ENCODE assay signal across 28 mouse cellular contexts in the genomic region with DNA sequence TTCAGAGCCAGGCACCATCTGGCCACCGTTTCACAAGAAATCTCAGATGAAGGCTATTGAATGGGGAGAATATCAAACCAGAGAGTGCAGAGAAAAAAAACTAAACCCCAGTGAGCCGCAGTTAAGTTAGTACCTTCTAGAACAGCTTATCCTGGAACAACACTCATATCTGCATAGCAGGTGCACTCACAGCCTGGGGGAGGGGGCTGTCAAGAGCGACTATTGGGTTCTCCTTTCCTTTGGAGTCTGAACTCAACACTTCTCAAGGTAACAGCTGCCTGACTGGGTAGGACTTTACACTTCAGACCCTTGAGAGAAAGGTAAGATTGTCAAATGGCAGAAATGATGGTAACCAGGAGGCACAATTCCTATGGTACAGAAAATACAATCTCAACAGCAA. TPM values are rescaled to one million over a fixed set of nuclear protein-coding genes. Genes with fewer than 3 reads are reported as not detected.
DNase-seq lines count a peak whose midpoint lies in the region; ATAC-seq and TF ChIP-seq lines count a peak whose summit lies in the region.
"Had no signal": no experiment of that assay in that cellular context is flagged by ENCODE, and none has a peak within 500 bp of the region (broad histone marks: within the 10 kb centered on the region; RNA-seq: fewer than 3 reads in every experiment).

No protein-coding gene starts in this region.

- TF ChIP-seq CTCF in lung, adult 2 months (IDR thresholded peaks at IDR 0.05; ENCODE audit: insufficient read depth, low read length): no peak

- no peaks in the 10 kb centered on the region for H3K27me3 ChIP-seq in midbrain, embryonic 14.5 days (ENCODE audit: control insufficient read depth, insufficient read depth, low read length)
- H3K27me3 ChIP-seq in heart, embryonic 12.5 days (replicated peaks): no peaks in the 10 kb centered on the region
- H3K27me3 ChIP-seq: CH12.LX; embryonic facial prominence, embryonic 12.5 days; embryonic facial prominence, embryonic 15.5 days; heart, embryonic 15.5 days; hindbrain, embryonic 13.5 days; Patski had no signal

- H3K27ac ChIP-seq in midbrain, embryonic 14.5 days (replicated peaks; ENCODE audit: low read depth, low read length): no peak overlapping the region
- H3K27ac ChIP-seq in heart, embryonic 12.5 days (ENCODE audit: poor library complexity, severe bottlenecking): no peak overlapping the region
- H3K27ac ChIP-seq: embryonic facial prominence, embryonic 12.5 days; embryonic facial prominence, embryonic 15.5 days; heart, embryonic 15.5 days; hindbrain, embryonic 10.5 days; hindbrain, embryonic 13.5 days had no signal

- no peak overlapping the region for H3K4me3 ChIP-seq in midbrain, embryonic 14.5 days (replicated peaks; ENCODE audit: low read depth, low read length)
- H3K4me3 ChIP-seq in lung, adult 2 months (replicated peaks; ENCODE audit: extremely low read depth, low read depth, low read length): no peak overlapping the region
- no peak overlapping the region for H3K4me3 ChIP-seq in heart, embryonic 12.5 days
- H3K4me3 ChIP-seq: embryonic facial prominence, embryonic 12.5 days; embryonic facial prominence, embryonic 15.5 days; heart, embryonic 15.5 days; hindbrain, embryonic 10.5 days; hindbrain, embryonic 13.5 days had no signal

- no peak for TF ChIP-seq POLR2A in lung, adult 2 months (IDR thresholded peaks at IDR 0.05; ENCODE audit: borderline replicate concordance, extremely low read depth, low read depth, low read length)

- H3K4me1 ChIP-seq in midbrain, embryonic 14.5 days (ENCODE audit: control insufficient read depth, insufficient read depth, low read length): no peaks in the 10 kb centered on the region
- no peaks in the 10 kb centered on the region; the same call in 1 of the 2 replicates for H3K4me1 ChIP-seq in lung, adult 2 months (ENCODE audit: control insufficient read depth, insufficient read depth, low read length)
- H3K4me1 ChIP-seq in heart, embryonic 12.5 days (replicated peaks): peaks cover 5% of the 10 kb centered on the region; the same call in 1 of the 2 replicates
- H3K4me1 ChIP-seq: heart, embryonic 15.5 days had no signal

- no peak overlapping the region for H3K4me2 ChIP-seq in midbrain, embryonic 14.5 days (ENCODE audit: low read length)
- H3K4me2 ChIP-seq in heart, embryonic 12.5 days: no peak overlapping the region
- H3K4me2 ChIP-seq: embryonic facial prominence, embryonic 12.5 days; embryonic facial prominence, embryonic 15.5 days; heart, embryonic 11.5 days; heart, embryonic 15.5 days; hindbrain, embryonic 13.5 days had no signal

- H3K9me3 ChIP-seq in midbrain, embryonic 14.5 days (ENCODE audit: control insufficient read depth, low read length): no peaks in the 10 kb centered on the region
- no peaks in the 10 kb centered on the region for H3K9me3 ChIP-seq in heart, embryonic 12.5 days (replicated peaks)
- H3K9me3 ChIP-seq: embryonic facial prominence, embryonic 12.5 days; embryonic facial prominence, embryonic 15.5 days; G1E; heart, embryonic 15.5 days; hindbrain, embryonic 10.5 days; hindbrain, embryonic 13.5 days had no signal

- 72% methylated on average over 3 of the region's 3 CpGs for WGBS in midbrain, embryonic 14.5 days
- WGBS in lung, adult 2 months: 72% methylated on average over 3 of the region's 3 CpGs
- WGBS in heart, embryonic 12.5 days: 54% methylated on average over 3 of the region's 3 CpGs

- DNase-seq in thymus, adult 18-20 months: peak; percentile 28 to 61
- DNase-seq in thymus, postnatal 0 days (ENCODE audit: low spot score): peak; percentile 77
- peak; percentile 54 for DNase-seq in thymus, postnatal 25 days
- DNase-seq in midbrain, embryonic 14.5 days: no peak
- no peak for DNase-seq in lung, adult 2 months
- DNase-seq: adrenal gland, postnatal 10 days; adrenal gland, postnatal 36 days; B cell, adult 2 months; cerebellum, adult 18-20 months; cerebellum, adult 9-10 months; cerebellum, postnatal 14 days; forebrain, postnatal 0 days; gastrocnemius, postnatal 10 days; heart, adult 11 months; heart, postnatal 10 days; heart, postnatal 36 days had no signal

- no peak for ATAC-seq in midbrain, embryonic 14.5 days (ENCODE audit: low FRiP score, low TSS enrichment)
- no peak for ATAC-seq in heart, embryonic 12.5 days (ENCODE audit: insufficient number of reproducible peaks, low FRiP score)
- ATAC-seq: forebrain, embryonic 14.5 days; forebrain, postnatal 0 days; hindbrain, embryonic 16.5 days; Patski had no signal

- H3K9ac ChIP-seq in midbrain, embryonic 14.5 days (replicated peaks; ENCODE audit: low read length): no peak overlapping the region
- H3K9ac ChIP-seq in heart, embryonic 12.5 days: no peak overlapping the region
- H3K9ac ChIP-seq: embryonic facial prominence, embryonic 12.5 days; embryonic facial prominence, embryonic 15.5 days; forebrain, postnatal 0 days; heart, embryonic 15.5 days; hindbrain, embryonic 13.5 days had no signal

- H3K36me3 ChIP-seq in midbrain, embryonic 14.5 days (ENCODE audit: control insufficient read depth, insufficient read depth, low read length): no peaks in the 10 kb centered on the region
- no peaks in the 10 kb centered on the region for H3K36me3 ChIP-seq in heart, embryonic 12.5 days
- H3K36me3 ChIP-seq: embryonic facial prominence, embryonic 12.5 days; embryonic facial prominence, embryonic 15.5 days; G1E; heart, embryonic 15.5 days; hindbrain, embryonic 10.5 days; hindbrain, embryonic 13.5 days had no signal

RNA-seq across cellular contexts. Expression of a gene that starts 43.4 kb away (rescaled TPM):
- 0.18 and 0.25 TPM in 2 replicates for polyA plus RNA-seq in thymus, postnatal 0 days (2015; fragmentation: Nextera tagmentation; extraction: Ambion mirVana)
- polyA plus RNA-seq in midbrain, embryonic 14.5 days (2014; fragmentation: Nextera tagmentation; extraction: Ambion mirVana): 0.23 TPM in 1 of 2 replicates, not detected in the other
- polyA plus RNA-seq in lung, adult 2 months (2012; rRNA removed): 2.0 and 2.3 TPM in 2 replicates
- polyA plus RNA-seq in heart, embryonic 12.5 days (2016; fragmentation: Nextera tagmentation; extraction: Ambion mirVana): 0.10 TPM in 1 of 2 replicates, not detected in the other
- polyA plus RNA-seq: forebrain, embryonic 14.5 days; Patski had no signal

Comparison
In these comparisons a context has a peak if more than half of its experiments do, and no peak if none do; other contexts are left out.
1. DNase-seq: peak in thymus, adult 18-20 months (2 of 2), thymus, postnatal 0 days (single experiment) and thymus, postnatal 25 days (single experiment); none in midbrain, embryonic 14.5 days (single experiment) and lung, adult 2 months (single experiment).